Comparison of ENCODE assay signal across 28 mouse cellular contexts in genomic region chr9:7507321-7507876, GRCm38 (mm10). TPM values are rescaled to one million over a fixed set of nuclear protein-coding genes. Genes with fewer than 3 reads are reported as not detected.
DNase-seq lines count a peak whose midpoint lies in the region; ATAC-seq and TF ChIP-seq lines count a peak whose summit lies in the region.
"Had no signal": no experiment of that assay in that cellular context is flagged by ENCODE, and none has a peak within 500 bp of the region (broad histone marks: within the 10 kb centered on the region; RNA-seq: fewer than 3 reads in every experiment).

No protein-coding gene starts in this region.

- no peak for TF ChIP-seq POLR2A in CH12.LX (IDR thresholded peaks at IDR 0.05; ENCODE audit: low read depth, low read length)

- 0 out of 2 replicates have a peak overlapping the region, but pooled peaks have one; percentile 44 for H3K9ac ChIP-seq in CH12.LX (ENCODE audit: insufficient read depth, low read depth)
- H3K9ac ChIP-seq in lung, postnatal 0 days (replicated peaks; ENCODE audit: low read depth): no peak overlapping the region

- TF ChIP-seq RAD21 in CH12.LX (IDR thresholded peaks at IDR 0.05; ENCODE audit: low read depth, low read length): no peak; the same call in 1 of the 2 replicates

- peak overlapping the region; percentile 28 for H3K27ac ChIP-seq in CH12.LX (ENCODE audit: insufficient read depth, low read depth)
- H3K27ac ChIP-seq in lung, postnatal 0 days (ENCODE audit: low read length): no peak overlapping the region

- in situ Hi-C loops in CH12.LX (cut with MboI; ENCODE audit: low pct_ligation_motif_present, low pct_unique_long_range_greater_than_20kb, low sequenced_read_pairs): no loop called here

- ATAC-seq in lung, postnatal 0 days: no peak
- ATAC-seq: activated CD4-positive, CD25-positive, alpha-beta regulatory T cell, adult 4 months; CD4-positive, CD25-positive, alpha-beta regulatory T cell, adult 4 months; Patski had no signal

- intact Hi-C loops in heart, postnatal 36 days (cut with DNase I): no loop called here

- no peak overlapping the region for H3K4me3 ChIP-seq in CH12.LX (replicated peaks in 1 of 3; ENCODE audit: low read depth in 2 of 3, low read length in 2 of 3, poor library complexity in 1 of 3)
- H3K4me3 ChIP-seq in lung, postnatal 0 days (ENCODE audit: low read depth, low read length): no peak overlapping the region

- H3K4me2 ChIP-seq in CH12.LX (ENCODE audit: insufficient read depth, low read depth, poor library complexity, severe bottlenecking): peak overlapping the region; percentile 9
- no peak overlapping the region for H3K4me2 ChIP-seq in lung, postnatal 0 days (replicated peaks; ENCODE audit: low read depth, low read length)

- no peaks in the 10 kb centered on the region for H3K79me2 ChIP-seq in CH12.LX (replicated peaks; ENCODE audit: control insufficient read depth, extremely low read depth, insufficient read depth, poor library complexity, severe bottlenecking)

- no peaks in the 10 kb centered on the region for H3K9me3 ChIP-seq in CH12.LX (replicated peaks; ENCODE audit: low read length)
- no peaks in the 10 kb centered on the region for H3K9me3 ChIP-seq in lung, postnatal 0 days (ENCODE audit: low read length)
- H3K9me3 ChIP-seq: G1E had no signal

- peaks cover 11 to 52% of the 10 kb centered on the region in 2 experiments for H3K4me1 ChIP-seq in CH12.LX (ENCODE audit: control insufficient read depth in 1 of 2, insufficient read depth in 2 of 2)
- no peaks in the 10 kb centered on the region for H3K4me1 ChIP-seq in lung, postnatal 0 days (ENCODE audit: insufficient read depth, low read depth, low read length)

- WGBS in lung, postnatal 0 days: 70% methylated on average over 7 of the region's 7 CpGs

- dilution Hi-C loops in CH12.LX (cut with MboI; ENCODE audit: extremely low pct_ligation_motif_present, extremely low pct_unique_long_range_greater_than_20kb, low sequenced_read_pairs): no loop called here

- peak; percentile 66 for TF ChIP-seq EP300 in CH12.LX (IDR thresholded peaks at IDR 0.05; ENCODE audit: low read length)
- TF ChIP-seq EP300 in lung, postnatal 0 days (IDR thresholded peaks at IDR 0.05): no peak

- no peaks in the 10 kb centered on the region for H3K36me3 ChIP-seq in CH12.LX (replicated peaks in 1 of 2; ENCODE audit: control insufficient read depth in 1 of 2, insufficient read depth in 1 of 2, low read length in 1 of 2)
- H3K36me3 ChIP-seq in splenic B cell, adult 2 months (ENCODE audit: control insufficient read depth, insufficient read depth, low read length, poor library complexity, severe bottlenecking): no peaks in the 10 kb centered on the region
- H3K36me3 ChIP-seq in lung, postnatal 0 days (ENCODE audit: insufficient read depth, low read length): no peaks in the 10 kb centered on the region
- H3K36me3 ChIP-seq: G1E had no signal

- no peak for TF ChIP-seq CTCF in CH12.LX (conservative IDR thresholded peaks at IDR 0.05 in 1 of 2, IDR thresholded peaks at IDR 0.05 in 1 of 2; ENCODE audit: low read depth in 2 of 2, low read length in 2 of 2)
- no peak for TF ChIP-seq CTCF in lung, postnatal 0 days (IDR thresholded peaks at IDR 0.05)

- peak; percentile 85 for DNase-seq in A20 (ENCODE audit: low read depth, low spot score)
- DNase-seq in CH12.LX (ENCODE audit: extremely low read depth): peak; percentile 75
- DNase-seq in splenic B cell, adult 2 months (ENCODE audit: low read depth, low spot score): peak; percentile 45
- DNase-seq in layer of hippocampus, postnatal 10 days (ENCODE audit: low spot score in 2 of 2): no peak
- DNase-seq in lung, postnatal 0 days (ENCODE audit: low spot score): no peak
- no peak for DNase-seq in heart, postnatal 36 days
- DNase-seq: adrenal gland, adult 2 months; adrenal gland, adult 8-10 months; adrenal gland, postnatal 10 days; adrenal gland, postnatal 14 days; adrenal gland, postnatal 25 days; adrenal gland, postnatal 36 days; B cell, adult 2 months; cerebellum, adult 11 months; cerebellum, adult 11-12 months; cerebellum, adult 18-20 months; cerebellum, adult 2 months; cerebellum, adult 8-10 months had no signal

- H3K27me3 ChIP-seq in CH12.LX (replicated peaks): no peaks in the 10 kb centered on the region
- H3K27me3 ChIP-seq in splenic B cell, adult 2 months (ENCODE audit: control insufficient read depth, insufficient read depth, low read length, poor library complexity, severe bottlenecking): no peaks in the 10 kb centered on the region
- no peaks in the 10 kb centered on the region for H3K27me3 ChIP-seq in lung, postnatal 0 days (replicated peaks; ENCODE audit: insufficient read depth, low read length)
- H3K27me3 ChIP-seq: Patski had no signal

TF ChIP-seq in CH12.LX, 34 proteins besides CTCF, POLR2A, EP300 and RAD21:
- TF ChIP-seq NRF1 (IDR thresholded peaks at IDR 0.05; ENCODE audit: low read depth, low read length): no peak
- peak; percentile 49 for TF ChIP-seq ETS1 (conservative IDR thresholded peaks at IDR 0.05; ENCODE audit: low read depth, low read length)
- 0 out of 2 replicates have a peak, but pooled peaks have one; percentile 3 for TF ChIP-seq ELF1 (IDR thresholded peaks at IDR 0.05; ENCODE audit: low read depth, low read length)
- 0 out of 2 replicates have a peak, but pooled peaks have one; percentile 15 for TF ChIP-seq MAZ (IDR thresholded peaks at IDR 0.05; ENCODE audit: low read depth, low read length)
- TF ChIP-seq BHLHE40 (IDR thresholded peaks at IDR 0.05; ENCODE audit: low read depth, low read length): peak; percentile 31; the same call in 1 of the 2 replicates
- TF ChIP-seq MEF2A (IDR thresholded peaks at IDR 0.05; ENCODE audit: borderline replicate concordance, low read depth, low read length): peak; percentile 86
- TF ChIP-seq MAX (IDR thresholded peaks at IDR 0.05; ENCODE audit: low read length): peak; percentile 58; the same call in 1 of the 2 replicates
- TF ChIP-seq CHD2 (IDR thresholded peaks at IDR 0.05; ENCODE audit: low read length): 0 out of 2 replicates have a peak, but pooled peaks have one; percentile 27
- no peak for TF ChIP-seq SMC3 (IDR thresholded peaks at IDR 0.05; ENCODE audit: low read depth, low read length)
- peak; percentile 42; the same call in 1 of the 2 replicates for TF ChIP-seq JUND (conservative IDR thresholded peaks at IDR 0.05; ENCODE audit: low read depth, low read length)
- TF ChIP-seq RCOR1 (conservative IDR thresholded peaks at IDR 0.05; ENCODE audit: low read depth, low read length): no peak
- no peak for TF ChIP-seq UBTF (IDR thresholded peaks at IDR 0.05; ENCODE audit: low read depth, low read length)
- TF ChIP-seq ZMIZ1 (IDR thresholded peaks at IDR 0.05; ENCODE audit: low read depth, low read length): no peak
- peak; percentile 56 for TF ChIP-seq TCF12 (IDR thresholded peaks at IDR 0.05; ENCODE audit: low read depth, low read length)
- 0 out of 2 replicates have a peak, but pooled peaks have one; percentile 37 for TF ChIP-seq KAT2A (IDR thresholded peaks at IDR 0.05; ENCODE audit: insufficient replicate concordance, low read length)
- no peak for TF ChIP-seq ZNF384 (IDR thresholded peaks at IDR 0.05; ENCODE audit: low read depth, low read length)
- 0 out of 2 replicates have a peak, but pooled peaks have one; percentile 52 for TF ChIP-seq MAFK (IDR thresholded peaks at IDR 0.05; ENCODE audit: insufficient replicate concordance, low read length)
- TF ChIP-seq MYC (IDR thresholded peaks at IDR 0.05; ENCODE audit: low read depth, low read length): 0 out of 2 replicates have a peak, but pooled peaks have one; percentile 35
- TF ChIP-seq IRF4 (IDR thresholded peaks at IDR 0.05; ENCODE audit: low read depth, low read length): peak; percentile 18; the same call in 1 of the 2 replicates
- 0 out of 2 replicates have a peak, but pooled peaks have one; percentile 20 for TF ChIP-seq NELFE (IDR thresholded peaks at IDR 0.05; ENCODE audit: low read depth, low read length)

RNA-seq across cellular contexts. Expression of gene Mmp10, which starts 5.2 kb away (rescaled TPM):
- total RNA-seq in CH12.LX (2012; rRNA removed) (1.9 and 3.1 TPM in 2 replicates), CH12.LX (2014; rRNA removed) (4.2 TPM in 2 replicates)
- 1.4 and 1.5 TPM in 2 replicates for polyA plus RNA-seq in CH12.LX (2012; ENCODE audit: insufficient read length, low read depth)
- not detected for total RNA-seq in layer of hippocampus, postnatal 10 days (2021)
- polyA plus RNA-seq in lung, postnatal 0 days (2015; fragmentation: Nextera tagmentation; extraction: Ambion mirVana): not detected in 2 replicates
- not detected for total RNA-seq in heart, postnatal 36 days (2021)
- total RNA-seq: adrenal gland, adult 18-20 months; adrenal gland, adult 2 months; adrenal gland, adult 8-10 months; adrenal gland, postnatal 10 days; adrenal gland, postnatal 14 days; adrenal gland, postnatal 25 days; adrenal gland, postnatal 36 days; adrenal gland, postnatal 4 days; MEL had no signal
- polyA plus RNA-seq: activated CD4-positive, CD25-positive, alpha-beta regulatory T cell, adult 4 months; adrenal gland, adult 2 months; brain, embryonic 14.5 days; CD4-positive, CD25-positive, alpha-beta regulatory T cell, adult 4 months; cerebellum, adult 2 months; G1E had no signal

RNA-seq across cellular contexts. Expression of gene Mmp8, which starts 50.9 kb away (rescaled TPM):
- not detected in 2 replicates for total RNA-seq in CH12.LX (2012; rRNA removed)
- not detected in 2 replicates for total RNA-seq in CH12.LX (2014; rRNA removed)
- not detected in 2 replicates for polyA plus RNA-seq in CH12.LX (2012; ENCODE audit: insufficient read length, low read depth)
- total RNA-seq in layer of hippocampus, postnatal 10 days (2021): not detected
- polyA plus RNA-seq in lung, postnatal 0 days (2015; fragmentation: Nextera tagmentation; extraction: Ambion mirVana): 5.3 TPM in 2 replicates
- total RNA-seq in heart, postnatal 36 days (2021): under 1 TPM in 1 of 2 experiments, not detected in 1; 0.14 TPM
- total RNA-seq: ES-E14, MEL had no signal
- polyA plus RNA-seq: adrenal gland, adult 2 months; C2C12 had no signal

Comparison
In these comparisons a context has a peak if more than half of its experiments do, and no peak if none do; other contexts are left out.
1. DNase-seq: peak in A20 (single experiment), CH12.LX (single experiment) and splenic B cell, adult 2 months (single experiment); none in layer of hippocampus, postnatal 10 days (0 of 2), lung, postnatal 0 days (single experiment) and heart, postnatal 36 days (0 of 2).